In the genomic region with DNA sequence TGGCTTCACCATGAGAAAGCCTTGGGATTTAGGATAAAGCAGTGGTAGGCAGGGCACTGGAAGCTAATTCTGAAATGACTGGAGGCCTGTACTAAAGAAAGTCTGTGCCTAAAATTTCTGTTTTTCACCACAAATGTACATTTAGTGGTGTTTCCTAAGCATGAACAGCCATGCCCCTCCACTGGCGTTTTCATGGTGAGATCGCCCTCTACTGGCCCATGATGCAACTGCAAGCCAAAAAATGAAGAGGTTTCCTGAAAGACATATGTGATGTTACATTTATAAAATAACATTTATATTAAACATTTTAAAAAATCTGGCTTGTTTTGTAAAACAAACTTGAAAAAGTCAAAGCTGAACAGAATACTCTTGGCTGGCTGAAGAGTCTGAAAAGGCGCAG, we compare ENCODE assay signal across 8 mouse cellular contexts. TPM values are rescaled to one million over a fixed set of nuclear protein-coding genes. Genes with fewer than 3 reads are reported as not detected.
DNase-seq lines count a peak whose midpoint lies in the region.
"Had no signal": no experiment of that assay in that cellular context is flagged by ENCODE, and none has a peak within 500 bp of the region (broad histone marks: within the 10 kb centered on the region; RNA-seq: fewer than 3 reads in every experiment).

No protein-coding gene starts in this region.

- H3K27me3 ChIP-seq in limb, embryonic 10.5 days (ENCODE audit: low read depth, poor library complexity, severe bottlenecking) = no peaks in the 10 kb centered on the region
- H3K27me3 ChIP-seq: limb, embryonic 13.5 days had no signal

- no peaks in the 10 kb centered on the region for H3K4me1 ChIP-seq in limb, embryonic 10.5 days
- H3K4me1 ChIP-seq: limb, embryonic 13.5 days had no signal

- no peak overlapping the region for H3K4me3 ChIP-seq in limb, embryonic 10.5 days
- H3K4me3 ChIP-seq: limb, embryonic 13.5 days had no signal

- 37% methylated on average over 3 of the region's 3 CpGs for WGBS in limb, embryonic 10.5 days

- no peak overlapping the region for H3K27ac ChIP-seq in limb, embryonic 10.5 days
- H3K27ac ChIP-seq: limb, embryonic 13.5 days had no signal

- peaks cover 85% of the 10 kb centered on the region for H3K36me3 ChIP-seq in limb, embryonic 10.5 days

- peak; percentile 52 for DNase-seq in kidney, adult 9 months
- DNase-seq in kidney, adult 11 months = no peak
- peak; percentile 51 to 64 for DNase-seq in CD8-positive naive resting alpha-beta T cell, adult 2 months (ENCODE audit: low read depth in 2 of 2, low spot score in 2 of 2)
- DNase-seq in T-cell, adult 2 months (ENCODE audit: low spot score) = peak; percentile 44
- DNase-seq in embryo, embryonic 10.5 days (ENCODE audit: low spot score) = peak; percentile 76
- DNase-seq in limb, embryonic 10.5 days (ENCODE audit: low spot score) = peak; percentile 66
- DNase-seq in spleen, postnatal 4 days (ENCODE audit: low spot score in 2 of 2) = peak; percentile 71 to 90

- no peaks in the 10 kb centered on the region for H3K9me3 ChIP-seq in limb, embryonic 10.5 days (replicated peaks)
- H3K9me3 ChIP-seq: limb, embryonic 13.5 days had no signal

RNA-seq across cellular contexts. Expression of gene Relt, which starts 23.3 kb away (rescaled TPM):
- 5.9 and 7.9 TPM in 2 replicates for polyA plus RNA-seq in limb, embryonic 10.5 days (2016; fragmentation: Nextera tagmentation; extraction: Ambion mirVana)

RNA-seq across cellular contexts. Expression of gene Arhgef17, which starts 45.4 kb away (rescaled TPM):
- 9.6 and 11.0 TPM in 2 replicates for polyA plus RNA-seq in limb, embryonic 10.5 days (2016; fragmentation: Nextera tagmentation; extraction: Ambion mirVana)
